Mouse (Mus musculus) liver, embryonic 11.5 days (tissue): ENCODE data around the gene Agbl5. TPM values are rescaled to one million over a fixed set of nuclear protein-coding genes. Genes with fewer than 3 reads are reported as not detected.

Experiments used
- ATAC-seq: fragments of 200-750 bp; cut with Nextera tagmentation; replicated peaks from 2 replicates; pipeline ENCODE4 v1.8.0; 2017; ENCODE audit warnings: moderate number of reproducible peaks, mild to moderate bottlenecking, moderate TSS enrichment, moderate library complexity; ENCODE audit not compliant: low FRiP score
- DNase-seq: peaks from one replicate; pipeline ENCODE4 v3.0.0-alpha.2; 2017; ENCODE audit warnings: low spot score
- H3K27ac ChIP-seq: fragments of 300-500 bp; sonication (generic); 2 replicates; pipeline ENCODE4 v1.5.1; 2014; ENCODE audit warnings: mild to moderate bottlenecking, low read depth, low read length, control low read depth
- H3K27me3 ChIP-seq: fragments of 300-500 bp; sonication (generic); replicated peaks from 2 replicates; pipeline ENCODE4 v1.6.1; 2014; ENCODE audit warnings: low read length, mixed read lengths; ENCODE audit not compliant: control insufficient read depth, insufficient read depth
- H3K36me3 ChIP-seq: fragments of 300-500 bp; sonication (generic); 2 replicates; pipeline ENCODE4 v1.6.1; 2014; ENCODE audit warnings: mild to moderate bottlenecking, low read length, moderate library complexity, mixed read lengths; ENCODE audit not compliant: control insufficient read depth, insufficient read depth
- H3K4me1 ChIP-seq: fragments of 300-500 bp; sonication (generic); replicated peaks from 2 replicates; pipeline ENCODE4 v1.6.1; 2014; ENCODE audit warnings: low read length, mixed read lengths; ENCODE audit not compliant: control insufficient read depth, insufficient read depth
- H3K4me2 ChIP-seq: fragments of 300-500 bp; sonication (generic); 2 replicates; pipeline ENCODE4 v1.6.1; 2014; ENCODE audit warnings: mild to moderate bottlenecking, control low read depth, moderate library complexity
- H3K4me3 ChIP-seq: fragments of 300-500 bp; sonication (generic); 2 replicates; pipeline ENCODE4 v1.5.1; 2014; ENCODE audit warnings: low read depth, low read length, control low read depth
- H3K9ac ChIP-seq: fragments of 300-500 bp; sonication (generic); 2 replicates; pipeline ENCODE4 v1.6.1; 2014; ENCODE audit warnings: low read depth, low read length, control low read depth
- H3K9me3 ChIP-seq: fragments of 300-500 bp; sonication (generic); 2 replicates; pipeline ENCODE4 v1.6.1; 2016; ENCODE audit warnings: low read length, inconsistent platforms, mixed read lengths; ENCODE audit not compliant: control insufficient read depth
- WGBS: fragments of 180-500 bp; shearing (Covaris S2); extraction: QIAGEN DNeasy Blood & Tissue Kit; methylation state at CpG from one replicate; pipeline ENCODE4 v1.1.7; 2014; 5-methylcytosine and 5-hydroxymethylcytosine counted together
- polyA plus RNA-seq: library from polyadenylated mRNA; unstranded; fragments of >200 nt; fragmentation: Nextera tagmentation; extraction: Ambion mirVana; gene quantifications from 2 replicates; pipeline ENCODE4 v1.2.1, GENCODE M21; 2014

Gene Agbl5
- polyA plus RNA-seq, 1 experiment from 2014 or later, result 14.4 TPM

DNA sequence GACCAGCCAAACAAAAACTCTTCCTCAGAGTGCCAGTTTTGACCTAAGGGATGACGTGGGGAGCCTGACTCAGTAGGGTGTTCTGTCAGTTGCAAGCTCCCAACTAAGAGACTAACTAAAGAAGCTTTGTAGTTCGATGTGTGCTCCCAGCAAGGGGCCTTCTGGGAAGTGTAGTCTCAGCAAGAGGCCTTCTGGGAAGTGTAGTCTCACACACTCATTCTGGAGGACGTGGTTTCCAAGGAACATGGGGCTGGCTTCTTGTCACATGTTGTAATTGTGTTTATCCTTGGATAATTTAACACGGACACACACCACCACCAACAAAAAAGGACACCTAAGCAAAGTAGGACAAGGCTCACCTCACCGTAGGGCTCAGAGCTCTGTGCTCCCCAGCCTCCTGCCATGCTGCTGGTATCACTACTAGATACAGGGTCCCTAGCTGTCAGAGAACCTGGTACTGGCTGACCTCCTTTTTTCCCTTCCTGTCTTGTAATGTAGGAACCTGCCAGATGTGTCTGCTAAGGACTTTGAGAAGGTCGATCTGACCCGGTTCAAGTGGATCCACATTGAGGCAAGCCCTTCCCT lies 39.5 kb downstream of the Agbl5 start:
- no peak for DNase-seq
- H3K36me3 ChIP-seq, result no peaks in the 10 kb centered on the region
- no peak overlapping the region for H3K27ac ChIP-seq
- 0 out of 2 replicates have a peak overlapping the region, but pooled peaks have one; percentile 28 for H3K4me2 ChIP-seq
- WGBS, result 45% methylated on average over 7 of the region's 7 CpGs
- no peaks in the 10 kb centered on the region for H3K9me3 ChIP-seq
- H3K9ac ChIP-seq, result no peak overlapping the region
- no peaks in the 10 kb centered on the region for H3K4me1 ChIP-seq
- no peak overlapping the region for H3K4me3 ChIP-seq
- peak; percentile 47 for ATAC-seq
- no peaks in the 10 kb centered on the region for H3K27me3 ChIP-seq

DNA sequence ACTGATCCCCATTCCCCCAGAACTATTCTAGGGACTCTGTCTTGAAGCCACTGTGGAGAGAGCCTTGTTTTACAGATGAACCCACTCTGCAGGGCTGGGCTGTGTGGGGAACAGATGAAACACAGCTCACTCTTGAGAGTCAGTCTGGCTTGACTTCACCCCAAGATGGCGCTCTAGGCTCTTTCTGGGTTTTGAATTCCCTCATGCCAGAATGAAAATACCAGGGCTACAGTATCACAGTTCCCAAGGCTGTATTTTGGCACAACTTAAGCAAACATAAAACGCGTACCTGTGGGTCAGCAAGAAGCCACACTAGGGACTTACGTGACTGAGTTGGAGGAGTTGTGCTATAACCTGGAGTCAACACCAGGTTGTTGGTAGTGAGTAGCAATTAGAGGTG lies 41.6 kb downstream of the Agbl5 start:
- DNase-seq, result no peak
- no peak overlapping the region for H3K27ac ChIP-seq
- no peak for ATAC-seq

DNA sequence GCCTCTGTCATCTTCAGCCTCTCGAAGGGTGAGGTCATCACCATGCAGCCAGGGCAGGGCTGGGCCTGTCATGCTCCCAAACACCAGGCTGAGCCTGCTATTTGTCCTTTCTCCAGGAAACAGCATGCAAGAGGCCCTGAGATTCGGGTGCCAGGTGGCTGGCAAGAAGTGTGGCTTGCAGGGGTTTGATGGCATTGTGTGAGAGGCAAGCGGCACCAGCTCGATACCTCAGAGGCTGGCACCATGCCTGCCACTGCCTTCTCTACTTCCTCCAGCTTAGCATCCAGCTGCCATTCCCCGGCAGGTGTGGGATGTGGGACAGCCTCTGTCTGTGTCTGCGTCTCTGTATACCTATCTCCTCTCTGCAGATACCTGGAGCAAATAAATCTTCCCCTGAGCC lies 42.4 kb downstream of the Agbl5 start:
- ATAC-seq, result no peak
- no peak overlapping the region for H3K4me3 ChIP-seq
- H3K36me3 ChIP-seq, result no peaks in the 10 kb centered on the region
- no peak overlapping the region for H3K9ac ChIP-seq
- H3K9me3 ChIP-seq, result no peaks in the 10 kb centered on the region
- no peak overlapping the region for H3K27ac ChIP-seq
- H3K4me1 ChIP-seq, result no peaks in the 10 kb centered on the region
- no peak overlapping the region for H3K4me2 ChIP-seq
- DNase-seq, result no peak
- no peaks in the 10 kb centered on the region for H3K27me3 ChIP-seq
- WGBS, result 85% methylated on average over 6 of the region's 6 CpGs

More for the DNA sequence above, 41.6 kb downstream of the Agbl5 start:
- no peaks in the 10 kb centered on the region for H3K4me1 ChIP-seq
- H3K9me3 ChIP-seq, result no peaks in the 10 kb centered on the region
- no peaks in the 10 kb centered on the region for H3K27me3 ChIP-seq
- H3K36me3 ChIP-seq, result no peaks in the 10 kb centered on the region
- H3K4me3 ChIP-seq, result no peak overlapping the region
- H3K4me2 ChIP-seq, result no peak overlapping the region
- 58% methylated on average over 4 of the region's 4 CpGs for WGBS
- H3K9ac ChIP-seq, result no peak overlapping the region

DNA sequence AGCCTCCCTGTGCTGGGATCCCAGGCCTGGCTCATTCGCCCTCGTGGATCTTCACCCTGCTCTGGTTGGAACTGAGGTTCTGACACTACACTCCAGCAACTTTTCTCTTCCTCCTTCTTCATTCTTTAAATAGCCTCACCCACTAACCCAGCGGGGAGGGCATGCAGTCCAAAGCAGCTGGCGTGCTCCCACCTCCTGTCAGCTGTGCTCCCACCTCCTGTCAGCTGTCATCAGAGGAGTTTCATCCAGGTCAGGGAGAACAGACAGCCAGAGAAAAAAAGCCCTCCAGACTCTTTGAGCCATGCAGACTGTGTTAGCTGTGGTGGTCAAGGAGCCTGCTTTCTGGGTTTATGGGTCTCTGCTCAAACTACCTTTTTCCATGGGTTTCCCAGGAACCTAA lies 42.9 kb downstream of the Agbl5 start:
- Histone ChIP-seq H3K9me3 (no peaks in the 10 kb centered on the region), H3K4me3 (no peak overlapping the region), H3K36me3 (no peaks in the 10 kb centered on the region), H3K27ac (no peak overlapping the region), H3K27me3 (no peaks in the 10 kb centered on the region), H3K4me1 (no peaks in the 10 kb centered on the region), H3K4me2 (no peak overlapping the region), H3K9ac (no peak overlapping the region)
- ATAC-seq (no peak), DNase-seq (no peak)
- WGBS, result 83% methylated on average over 4 of the region's 4 CpGs

DNA sequence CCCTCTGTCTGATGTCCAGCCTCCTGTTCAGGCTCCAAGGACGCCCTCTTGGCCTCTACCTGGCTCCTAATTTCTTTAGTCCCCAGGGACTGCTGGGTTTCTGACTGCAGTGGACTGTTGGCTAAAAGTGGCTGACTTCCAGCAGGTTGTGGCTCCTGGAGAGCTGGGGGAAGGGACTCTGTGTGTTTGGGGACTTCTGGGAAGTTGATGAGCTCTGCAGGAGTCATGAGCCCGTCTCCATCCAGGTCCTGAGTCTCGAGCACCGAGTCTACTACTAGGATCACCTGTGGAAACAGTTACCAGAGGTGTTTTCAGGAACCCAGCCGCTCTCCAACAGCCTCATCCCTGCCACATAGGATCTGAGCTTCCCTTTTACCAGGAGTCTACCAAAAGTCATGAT lies 45.2 kb downstream of the Agbl5 start:
- 64% methylated on average over 5 of the region's 5 CpGs for WGBS
- DNase-seq (no peak), ATAC-seq (no peak)
- no peaks in the 10 kb centered on the region for H3K36me3 ChIP-seq
- no peaks in the 10 kb centered on the region for H3K4me1 ChIP-seq
- no peaks in the 10 kb centered on the region for H3K27me3 ChIP-seq
- no peaks in the 10 kb centered on the region for H3K9me3 ChIP-seq
- H3K27ac ChIP-seq, result no peak overlapping the region
- no peak overlapping the region for H3K4me3 ChIP-seq
- H3K9ac ChIP-seq, result no peak overlapping the region
- H3K4me2 ChIP-seq, result no peak overlapping the region

DNA sequence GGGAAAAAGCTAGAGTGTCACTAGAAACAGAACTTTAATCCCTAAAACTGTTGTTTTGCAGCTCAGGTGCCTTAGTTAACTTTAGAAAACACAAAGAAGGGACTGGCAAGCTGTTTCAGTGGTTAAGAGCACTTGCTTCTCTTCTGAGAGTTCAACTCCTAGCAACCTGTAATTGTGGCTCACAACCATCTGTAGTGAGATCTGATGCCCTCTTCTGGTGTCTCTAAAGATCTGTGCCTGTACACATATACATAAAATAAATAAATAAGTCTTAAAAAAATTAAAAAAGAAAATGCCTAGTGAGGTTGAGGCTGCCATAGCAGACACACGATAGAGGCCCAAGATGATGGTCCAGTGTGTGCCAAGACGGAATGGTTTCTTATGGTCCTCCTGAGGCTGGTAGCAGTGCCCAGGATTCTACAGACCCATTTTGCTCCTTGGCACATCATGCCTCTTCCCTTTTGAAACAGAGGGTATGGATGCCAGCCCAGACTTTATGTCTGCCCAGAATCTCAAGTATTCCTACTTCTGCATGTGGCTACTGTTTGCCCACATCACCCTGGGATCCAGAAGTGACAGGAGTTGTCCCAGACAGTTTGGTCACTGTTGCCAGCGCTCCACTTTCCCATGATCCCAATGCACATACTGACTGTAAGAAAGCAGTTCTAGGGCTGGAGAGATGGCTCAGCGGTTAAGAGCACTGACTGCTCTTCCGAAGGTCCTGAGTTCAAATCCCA lies 46.4 kb downstream of the Agbl5 start:
- H3K4me2 ChIP-seq, result no peak overlapping the region
- no peaks in the 10 kb centered on the region for H3K9me3 ChIP-seq
- 83% methylated on average over 5 of the region's 5 CpGs for WGBS
- no peak overlapping the region for H3K9ac ChIP-seq
- H3K36me3 ChIP-seq, result no peaks in the 10 kb centered on the region
- DNase-seq (no peak), ATAC-seq (no peak)
- H3K4me1 ChIP-seq, result no peaks in the 10 kb centered on the region
- no peak overlapping the region for H3K4me3 ChIP-seq
- H3K27me3 ChIP-seq, result no peaks in the 10 kb centered on the region
- H3K27ac ChIP-seq, result no peak overlapping the region

DNA sequence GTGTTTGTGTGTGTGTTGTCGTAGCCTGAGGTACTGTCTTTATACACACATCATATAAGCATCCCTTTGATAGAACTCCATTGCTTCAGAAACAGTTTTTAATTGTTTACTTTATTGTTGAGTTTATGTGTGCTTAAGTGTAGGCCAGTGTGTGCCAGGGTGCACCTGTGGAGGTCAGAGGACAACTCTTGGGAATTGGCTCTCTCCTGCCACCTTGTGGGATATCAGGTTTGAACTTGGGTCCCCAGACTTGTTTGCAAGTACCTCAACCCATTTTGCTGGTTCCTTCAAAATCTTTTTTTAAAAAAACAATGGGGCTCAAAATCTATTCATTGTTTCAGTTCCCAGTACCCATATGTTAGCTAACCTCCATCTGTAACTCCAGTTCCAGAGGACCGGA lies 54.5 kb downstream of the Agbl5 start:
- H3K36me3 ChIP-seq, result no peaks in the 10 kb centered on the region
- no peak overlapping the region for H3K27ac ChIP-seq
- no peak overlapping the region for H3K9ac ChIP-seq
- DNase-seq (no peak), ATAC-seq (no peak)
- peaks cover 3% of the 10 kb centered on the region; the same call in 1 of the 2 replicates for H3K4me1 ChIP-seq
- 93% methylated on average over 2 of the region's 2 CpGs for WGBS
- H3K27me3 ChIP-seq, result peaks cover 5% of the 10 kb centered on the region; the same call in 1 of the 2 replicates
- H3K9me3 ChIP-seq, result no peaks in the 10 kb centered on the region
- H3K4me3 ChIP-seq, result no peak overlapping the region
- no peak overlapping the region for H3K4me2 ChIP-seq

DNA sequence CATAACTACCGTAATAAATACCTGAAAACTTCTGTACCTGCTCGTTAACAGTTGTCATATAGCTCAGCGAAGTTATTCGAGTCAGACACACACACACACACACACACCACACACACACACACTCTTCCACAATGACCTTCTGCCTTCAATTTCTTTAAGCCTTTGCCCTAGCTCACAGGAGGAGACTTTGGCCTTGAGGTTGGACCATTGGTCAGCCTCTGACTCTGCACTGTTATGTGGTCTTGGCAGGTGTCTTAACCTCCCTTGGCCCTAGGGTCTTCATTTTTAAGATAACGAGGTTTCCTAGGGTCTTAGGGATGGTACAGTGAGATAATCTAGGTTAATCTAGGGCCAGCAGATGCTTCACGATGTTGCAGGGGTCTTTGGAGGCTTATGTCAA lies 55.9 kb downstream of the Agbl5 start:
- no peaks in the 10 kb centered on the region for H3K36me3 ChIP-seq
- WGBS, result 81% methylated on average over 6 of the region's 6 CpGs
- H3K9ac ChIP-seq, result no peak overlapping the region
- ATAC-seq, result no peak
- DNase-seq, result no peak
- H3K9me3 ChIP-seq, result no peaks in the 10 kb centered on the region
- H3K4me2 ChIP-seq, result no peak overlapping the region
- H3K27ac ChIP-seq, result no peak overlapping the region
- no peak overlapping the region for H3K4me3 ChIP-seq
- H3K4me1 ChIP-seq, result peaks cover 9% of the 10 kb centered on the region
- peaks cover 5% of the 10 kb centered on the region; the same call in 1 of the 2 replicates for H3K27me3 ChIP-seq
